Mouse (Mus musculus): ENCODE measurements at regions not wholly inside any gene's neighbourhood (a gene's known extent, or its start where the extent isn't known, plus 50 kb on each side); places are given as distances from the start of the nearest gene placed in this dataset.

DNA sequence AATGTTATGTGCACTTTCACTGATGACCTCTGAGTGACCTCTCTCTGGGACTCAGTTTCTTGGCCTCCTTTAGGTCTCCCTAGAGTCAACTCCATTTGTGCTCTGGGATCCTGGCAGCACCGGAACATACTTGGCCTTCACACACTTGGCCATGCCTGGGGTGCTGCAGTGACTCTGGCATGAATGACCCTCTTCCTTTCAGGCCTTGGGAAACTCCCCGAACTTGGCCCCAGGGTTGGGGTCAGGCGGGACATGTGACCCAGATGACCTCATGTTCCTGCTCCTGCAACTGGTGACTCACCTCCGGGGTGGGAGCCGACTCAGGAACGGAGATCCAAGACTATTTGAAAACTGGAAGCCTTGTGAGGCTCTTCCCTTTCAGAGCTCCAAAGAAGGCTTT, 159.2 kb downstream of the Cyp26b1 start:
- DNase-seq: no peak

DNA sequence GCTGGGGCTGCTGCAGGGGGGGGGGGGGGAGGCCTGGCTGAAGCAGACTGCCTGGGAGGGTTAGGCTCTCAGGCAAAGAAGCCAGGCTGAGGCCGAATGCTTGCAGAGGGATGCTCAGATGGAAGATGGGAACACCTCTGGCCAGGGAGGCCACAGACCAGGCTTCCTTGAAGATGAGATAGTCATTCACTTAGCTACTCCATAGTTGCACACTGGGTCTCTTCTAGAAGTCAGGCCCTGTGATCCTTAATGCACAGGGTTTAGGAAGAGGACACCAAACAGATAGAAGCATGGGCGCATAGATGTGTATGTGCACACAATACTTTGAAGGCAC, 162.1 kb downstream of the Cyp26b1 start:
- no peak for DNase-seq

DNA sequence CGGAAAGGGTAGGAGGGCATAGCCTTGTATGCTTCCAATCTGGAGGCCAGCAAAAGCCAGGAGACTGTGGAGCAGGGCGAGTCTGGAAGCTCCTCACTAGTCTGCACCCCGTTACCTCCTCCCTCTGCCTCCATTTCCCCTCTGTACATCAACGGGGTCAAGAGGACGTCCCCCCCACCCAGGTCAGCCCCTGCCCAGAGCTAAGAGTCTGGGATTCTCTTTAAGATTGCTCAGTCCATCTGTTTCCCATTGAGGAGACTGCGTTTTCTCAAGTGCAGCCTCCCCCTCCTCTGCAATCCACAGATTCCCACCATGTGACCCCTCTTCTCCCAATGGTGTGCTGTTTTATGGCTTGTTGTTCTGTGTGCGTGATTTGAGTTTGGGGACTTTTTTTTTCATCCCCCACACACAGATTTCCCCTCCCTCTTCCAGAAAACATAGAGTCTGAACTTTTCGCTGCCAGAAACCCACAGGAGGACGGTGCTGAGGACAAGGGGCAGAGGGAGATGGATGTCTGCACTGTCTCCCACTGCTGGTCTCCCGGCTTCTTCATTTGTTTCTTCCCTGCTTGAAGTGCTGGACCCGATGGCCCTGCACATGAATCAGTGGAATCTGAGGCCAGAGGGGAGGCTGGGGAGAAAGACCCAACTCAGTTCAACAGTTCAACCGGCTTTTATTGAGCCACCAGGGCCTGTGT, 162.6 kb downstream of the Cyp26b1 start:
- DNase-seq: no peak

DNA sequence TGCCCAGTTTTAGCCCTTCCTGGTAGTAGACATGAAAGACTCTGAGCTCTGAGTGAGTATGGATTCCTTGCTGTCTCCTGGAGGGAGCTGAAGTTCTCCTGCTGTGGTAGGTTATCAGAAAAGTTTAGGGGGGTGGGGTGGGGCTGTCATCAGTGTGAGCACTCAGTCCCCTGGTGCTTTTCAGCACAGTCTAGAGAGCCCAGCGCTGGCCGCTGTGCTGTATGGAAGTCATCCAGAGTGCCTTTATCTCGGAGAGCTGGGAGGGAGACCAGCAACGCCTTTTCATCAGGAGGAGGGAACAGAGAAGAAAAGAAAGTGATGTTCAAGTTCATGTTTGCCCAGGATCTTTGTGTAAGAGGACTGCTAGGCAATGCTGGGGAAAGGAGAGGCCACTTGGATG, 163.6 kb downstream of the Cyp26b1 start:
- no peak for DNase-seq

DNA sequence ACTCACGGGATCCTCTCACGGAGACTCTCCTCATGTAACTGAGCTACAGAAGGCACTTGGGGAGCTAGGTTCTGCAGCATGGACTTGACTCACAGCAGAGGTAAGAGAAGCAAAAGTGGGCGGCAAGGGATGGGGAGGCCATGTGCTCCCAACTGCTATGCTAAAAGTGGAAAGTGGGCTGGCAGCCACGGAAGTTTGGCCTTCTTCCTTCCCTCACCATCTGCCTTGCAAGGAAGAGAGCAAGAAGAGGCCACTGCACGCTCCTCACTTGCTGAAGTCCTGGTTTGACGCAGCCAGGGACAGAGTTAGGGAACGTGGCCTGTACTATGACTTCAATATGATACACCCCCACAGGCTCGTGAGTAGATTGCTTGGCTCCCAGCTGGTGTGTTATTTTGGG, 164.5 kb downstream of the Cyp26b1 start:
- DNase-seq: peak; percentile 3

DNA sequence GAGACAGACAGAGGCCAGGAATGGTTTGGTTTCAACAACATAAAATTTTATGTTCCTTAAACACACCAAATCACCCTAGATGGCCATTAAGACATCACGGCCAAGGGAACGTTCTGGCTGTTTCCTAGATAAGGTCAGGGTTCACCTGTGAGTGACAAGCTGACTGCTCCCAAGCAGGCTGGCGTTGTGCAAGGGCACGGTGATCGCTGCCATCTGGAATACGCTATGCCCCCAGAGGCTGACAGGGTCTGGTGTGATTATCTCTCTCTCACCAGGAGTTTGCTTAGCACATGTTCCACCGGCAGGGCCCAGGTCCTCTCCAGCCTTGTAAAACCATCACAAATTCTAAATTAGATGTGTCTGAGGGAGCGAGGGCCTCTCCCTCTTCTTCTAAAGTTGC, 167.0 kb downstream of the Cyp26b1 start:
- DNase-seq: no peak

DNA sequence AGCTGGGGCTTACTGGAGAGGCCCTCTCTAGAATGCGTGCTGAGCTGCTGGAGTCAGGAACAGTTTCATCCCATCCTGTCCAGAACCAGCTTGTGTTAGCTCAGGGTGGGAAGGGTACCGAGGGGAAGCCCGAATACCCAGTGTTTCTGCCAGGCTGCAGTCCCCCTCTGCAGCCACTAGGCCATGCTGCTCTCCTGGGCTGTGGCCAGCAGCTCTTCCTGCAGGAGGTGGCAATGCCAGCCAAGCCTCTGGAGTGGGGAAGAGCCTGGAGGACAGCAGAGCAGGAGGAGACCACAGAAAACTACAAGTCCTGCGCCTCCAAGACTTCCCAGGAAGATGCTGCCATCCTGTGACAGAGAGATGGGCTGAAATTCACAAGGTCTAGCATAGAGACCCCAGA, 167.9 kb downstream of the Cyp26b1 start:
- DNase-seq: peak; percentile 23

DNA sequence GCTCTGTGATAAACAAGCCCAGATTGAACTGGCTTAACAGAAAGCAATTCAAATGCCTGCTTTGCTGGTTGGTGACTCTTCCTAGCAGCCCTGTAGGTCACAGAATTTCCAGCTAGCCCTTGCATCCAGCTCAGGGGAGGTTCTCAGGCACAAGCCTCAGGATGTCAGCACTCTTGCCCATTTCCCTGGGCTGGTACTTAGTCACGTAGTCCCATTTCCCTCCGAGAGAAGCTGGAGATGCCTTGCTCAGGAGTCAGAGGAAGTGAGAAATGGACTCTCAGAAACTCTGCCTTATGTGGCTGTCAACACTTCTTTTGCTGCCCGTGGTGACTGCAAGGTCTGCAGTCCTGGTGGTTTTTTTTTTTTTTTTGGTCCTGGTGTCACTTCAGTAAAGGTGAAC, 170.8 kb downstream of the Cyp26b1 start:
- DNase-seq: no peak

DNA sequence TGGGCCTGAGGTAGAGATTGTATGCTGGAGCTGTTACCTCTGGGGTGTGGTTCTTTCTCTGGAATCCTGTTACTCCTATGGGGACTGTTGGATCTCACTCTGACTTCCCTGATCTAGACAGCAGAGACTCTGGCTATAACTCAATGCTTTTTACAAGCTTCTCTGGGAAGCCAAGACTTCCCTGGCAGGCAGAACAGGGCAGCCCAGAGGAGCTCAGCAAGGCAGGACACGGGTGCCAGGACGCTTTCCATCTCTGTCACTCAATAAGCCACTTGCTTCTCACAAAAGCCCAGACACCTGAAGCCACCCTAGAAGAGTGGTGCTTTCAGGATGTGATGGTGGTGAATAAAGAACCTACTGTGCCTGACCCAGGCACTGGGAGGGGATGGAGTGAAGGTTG, 174.0 kb downstream of the Cyp26b1 start:
- no peak for DNase-seq

DNA sequence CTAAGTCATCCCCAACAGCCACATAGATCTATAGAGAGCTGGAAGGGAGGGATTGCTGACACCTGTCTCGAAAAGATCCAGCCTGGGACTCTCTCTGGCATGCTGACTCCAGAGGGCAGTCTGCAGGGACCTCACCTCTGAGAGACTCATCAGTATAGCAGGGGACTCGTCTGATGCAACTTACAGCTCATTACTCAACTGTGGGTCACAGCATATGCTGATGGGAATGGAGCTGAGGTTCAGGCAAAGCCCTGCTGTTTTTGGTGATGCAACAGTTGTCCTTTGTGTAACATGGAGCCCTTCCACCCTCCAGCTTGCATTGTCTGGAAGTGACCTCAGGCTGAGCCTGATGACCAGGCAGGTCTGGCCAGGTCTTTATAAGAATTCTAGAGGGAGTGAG, 174.4 kb downstream of the Cyp26b1 start:
- no peak for DNase-seq

DNA sequence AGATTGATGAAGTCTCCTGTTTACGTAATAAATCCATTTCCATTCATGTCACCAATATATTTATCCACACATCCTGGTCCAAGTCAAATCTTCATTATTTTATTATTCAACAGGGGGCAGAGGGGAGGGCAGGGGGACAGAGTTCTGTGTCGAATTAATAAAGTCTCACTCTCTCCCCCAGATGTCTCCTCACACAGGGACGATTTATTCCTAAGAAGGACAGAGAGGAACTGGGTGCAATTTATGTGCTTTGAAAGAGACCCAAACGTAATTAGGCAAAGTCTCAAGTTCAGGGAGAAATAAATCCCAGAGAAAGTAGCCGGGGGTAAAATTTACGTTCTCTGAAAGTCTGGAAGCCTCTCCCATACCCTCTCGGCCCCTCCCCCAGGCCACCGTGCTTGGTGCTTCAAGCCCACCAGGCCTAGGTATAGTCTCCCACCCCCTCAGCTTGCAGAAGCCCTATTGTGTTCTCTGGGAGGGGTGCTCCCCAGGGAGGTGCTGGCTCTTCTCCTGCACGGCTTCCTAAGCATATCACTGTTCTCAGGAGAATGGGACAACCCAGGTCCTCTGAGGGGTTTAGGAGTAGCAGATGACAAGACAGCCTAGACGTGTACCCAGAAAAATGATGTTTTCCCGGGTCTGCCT, 176.6 kb downstream of the Cyp26b1 start:
- DNase-seq: no peak

DNA sequence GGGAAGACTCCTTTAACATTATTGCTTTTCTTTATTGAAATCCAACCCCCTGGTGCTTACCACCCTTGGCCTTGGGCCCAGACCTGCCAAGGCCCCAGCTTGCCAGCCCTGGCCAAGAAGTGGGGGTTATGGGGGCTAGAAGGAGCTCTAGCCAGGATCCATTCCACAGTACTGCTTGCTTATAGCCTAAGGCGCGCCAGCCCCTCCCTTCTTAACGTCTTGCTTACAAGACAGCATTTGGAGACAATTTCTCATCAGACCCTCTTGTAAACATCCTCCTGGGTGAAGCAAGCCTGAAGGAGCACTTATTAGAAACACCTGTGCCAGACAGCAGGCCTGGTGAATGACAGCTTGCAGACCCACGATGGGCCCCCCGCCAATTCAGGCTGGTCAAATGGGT, 179.3 kb downstream of the Cyp26b1 start:
- no peak for DNase-seq

DNA sequence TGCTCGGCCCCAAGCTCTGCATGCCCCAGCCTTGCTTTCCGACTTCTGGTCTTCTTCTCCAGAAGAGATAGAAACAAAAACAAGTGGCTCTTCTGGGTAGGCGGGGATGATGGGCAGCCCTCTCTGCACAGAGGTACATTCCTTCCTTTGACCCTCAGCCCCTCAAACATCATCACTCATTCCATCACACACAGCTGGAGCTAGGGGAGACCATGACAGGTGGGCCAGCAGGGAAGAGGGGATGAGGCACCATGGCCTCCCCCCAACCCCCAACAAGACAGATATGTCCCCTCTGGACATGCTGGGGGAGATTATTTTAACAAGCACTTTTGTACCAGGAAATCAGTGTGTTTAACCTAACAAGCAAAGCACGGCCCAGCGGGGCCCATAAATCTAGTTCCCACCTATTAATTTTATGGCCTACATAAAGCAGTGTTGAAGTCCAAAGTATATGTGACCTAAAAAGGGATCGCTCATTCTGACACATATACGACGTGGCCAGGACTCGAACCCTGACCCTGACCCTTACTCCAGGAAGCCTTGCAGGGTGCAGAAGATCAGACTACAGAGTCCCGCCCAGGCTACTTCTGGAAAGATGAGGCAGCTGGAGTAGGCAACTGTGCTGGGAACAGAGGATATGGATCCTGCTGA, 183.7 kb downstream of the Cyp26b1 start:
- DNase-seq: no peak

DNA sequence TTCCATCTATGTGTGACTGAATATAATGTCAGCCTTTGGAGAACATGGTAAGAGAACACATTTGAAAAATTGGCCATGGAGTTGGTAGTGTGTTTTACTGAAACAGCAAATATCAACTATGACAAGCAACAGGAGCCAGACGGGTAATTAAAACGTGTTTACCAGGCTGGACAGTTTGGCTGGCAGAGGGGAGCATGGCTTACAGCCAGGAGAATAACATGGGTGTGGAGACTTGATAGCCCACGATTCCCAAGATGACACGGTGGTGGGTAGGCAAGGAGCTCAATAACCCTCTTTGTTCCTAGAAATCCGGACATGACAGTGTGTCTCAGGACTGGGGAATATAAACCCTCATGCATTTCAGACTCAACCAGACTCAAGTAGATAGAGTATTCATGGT, 185.2 kb downstream of the Cyp26b1 start:
- DNase-seq: no peak

DNA sequence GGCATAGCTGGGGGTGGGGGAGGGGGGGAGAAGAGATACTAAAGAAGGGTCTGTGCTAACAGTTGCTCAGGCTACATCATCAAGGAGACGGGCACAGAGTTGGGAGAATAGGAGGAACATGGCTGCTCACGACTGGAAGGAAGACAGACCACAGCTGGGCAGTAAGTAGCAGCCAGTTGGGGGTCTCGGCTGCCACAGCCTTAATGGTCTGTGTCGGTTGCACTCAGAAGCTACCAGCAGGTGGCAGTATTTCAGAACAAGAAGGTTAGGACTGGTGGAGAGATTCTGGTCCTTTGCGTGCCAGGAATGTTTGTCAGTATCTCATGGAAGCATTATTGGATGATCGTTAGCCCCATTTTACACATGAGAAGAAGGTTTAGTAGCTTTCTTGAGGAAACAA, 185.9 kb downstream of the Cyp26b1 start:
- DNase-seq: peak; percentile 39

DNA sequence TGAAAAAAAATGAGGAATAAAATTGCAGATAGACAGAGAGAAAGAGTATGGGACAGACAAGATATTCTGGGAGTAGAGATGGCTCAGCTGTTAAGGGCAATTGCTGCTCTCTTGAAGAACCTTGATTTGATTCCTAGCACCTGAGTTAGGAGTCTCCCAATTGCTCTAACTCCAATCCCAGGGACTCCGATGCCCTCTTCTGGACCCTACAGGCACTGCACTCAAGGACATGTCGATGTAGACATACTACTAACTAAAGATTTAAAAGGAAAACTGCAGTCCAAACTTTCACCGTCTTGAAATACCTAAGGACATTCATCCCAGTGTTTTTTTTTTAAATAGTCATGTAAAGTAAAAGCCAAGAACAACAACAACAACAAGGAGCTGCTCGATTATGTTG, 189.0 kb downstream of the Cyp26b1 start:
- DNase-seq: no peak

DNA sequence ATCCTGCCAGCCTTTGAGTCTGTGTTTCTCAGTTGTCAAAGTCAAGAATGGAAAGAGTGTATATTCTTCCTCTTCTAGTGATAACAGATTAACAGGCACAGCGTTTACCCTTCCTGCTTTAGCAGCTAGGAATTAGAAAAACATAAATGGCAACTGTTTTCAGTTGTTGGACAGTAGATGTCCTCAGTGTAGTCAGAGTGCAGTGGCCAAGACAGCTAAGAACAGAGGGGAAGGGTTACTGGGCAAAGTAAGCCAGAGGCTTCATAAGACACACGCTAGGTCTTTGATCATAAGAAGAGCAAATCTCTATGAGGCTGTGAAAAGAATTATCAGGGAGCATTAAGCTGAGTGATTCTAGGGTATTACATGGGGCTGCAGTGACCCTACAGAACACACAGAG, 191.3 kb downstream of the Cyp26b1 start:
- no peak for DNase-seq

DNA sequence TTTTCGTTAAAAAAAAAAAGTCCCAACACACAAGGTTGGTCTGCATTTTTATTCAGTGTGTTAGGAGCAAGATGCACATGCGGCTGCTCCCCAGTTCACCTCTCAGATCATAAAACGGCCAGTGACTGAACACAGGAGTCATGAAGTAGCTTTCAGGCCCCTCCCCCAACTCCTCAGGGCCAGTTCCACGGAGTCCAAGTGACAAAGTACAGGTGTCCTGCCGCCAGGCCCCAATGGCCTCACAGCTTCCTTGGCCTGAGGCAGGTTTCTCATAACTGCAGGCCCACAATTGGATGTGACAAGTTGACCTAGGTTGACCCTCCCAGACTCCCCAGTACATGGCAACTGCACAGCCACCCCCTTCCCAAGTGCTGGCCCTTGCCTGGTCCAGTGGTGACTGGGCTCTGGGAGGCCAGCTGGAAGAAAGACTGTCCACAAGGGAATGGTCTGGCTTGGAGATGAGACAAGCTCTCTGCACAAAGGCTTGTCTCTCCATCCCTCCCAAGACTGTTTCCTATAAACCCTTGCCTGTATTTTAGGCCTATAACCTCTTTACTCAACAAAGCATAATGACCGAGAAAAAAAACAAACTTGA, 199.1 kb downstream of the Cyp26b1 start:
- DNase-seq: no peak

DNA sequence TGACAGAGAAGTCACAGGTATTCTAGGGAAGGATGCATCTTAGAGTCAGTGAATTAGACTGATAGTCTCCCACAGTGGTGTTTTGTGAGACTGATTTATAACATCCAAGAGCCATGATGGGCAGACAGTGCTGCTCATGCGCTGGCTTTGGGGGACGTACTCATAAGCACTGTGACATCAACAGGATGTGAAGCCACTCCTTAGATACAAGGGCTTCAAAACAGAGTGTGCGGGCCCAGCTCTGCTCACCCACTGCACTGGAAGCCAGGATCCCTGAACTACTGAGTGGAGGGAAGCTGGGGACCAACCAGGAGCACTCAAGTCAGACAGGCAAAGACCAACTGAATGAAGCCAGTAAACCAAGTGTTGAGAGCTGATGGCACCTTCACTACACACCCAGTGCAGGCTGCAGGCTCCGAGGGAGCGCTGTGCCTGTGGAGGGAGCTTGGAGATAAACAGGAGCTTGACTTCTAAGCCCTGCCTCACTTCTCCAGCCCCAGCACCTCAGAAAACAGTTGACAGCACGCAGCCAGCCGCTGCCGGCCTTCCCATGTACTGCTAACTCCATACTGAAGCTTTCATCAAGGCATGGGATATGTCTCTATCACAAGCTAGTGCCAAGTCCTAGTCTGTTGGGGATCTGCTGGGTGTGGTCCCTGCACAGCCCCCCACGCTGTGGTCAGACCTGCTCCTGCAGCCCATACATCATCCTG, 200.0 kb downstream of the Cyp26b1 start:
- DNase-seq: no peak

DNA sequence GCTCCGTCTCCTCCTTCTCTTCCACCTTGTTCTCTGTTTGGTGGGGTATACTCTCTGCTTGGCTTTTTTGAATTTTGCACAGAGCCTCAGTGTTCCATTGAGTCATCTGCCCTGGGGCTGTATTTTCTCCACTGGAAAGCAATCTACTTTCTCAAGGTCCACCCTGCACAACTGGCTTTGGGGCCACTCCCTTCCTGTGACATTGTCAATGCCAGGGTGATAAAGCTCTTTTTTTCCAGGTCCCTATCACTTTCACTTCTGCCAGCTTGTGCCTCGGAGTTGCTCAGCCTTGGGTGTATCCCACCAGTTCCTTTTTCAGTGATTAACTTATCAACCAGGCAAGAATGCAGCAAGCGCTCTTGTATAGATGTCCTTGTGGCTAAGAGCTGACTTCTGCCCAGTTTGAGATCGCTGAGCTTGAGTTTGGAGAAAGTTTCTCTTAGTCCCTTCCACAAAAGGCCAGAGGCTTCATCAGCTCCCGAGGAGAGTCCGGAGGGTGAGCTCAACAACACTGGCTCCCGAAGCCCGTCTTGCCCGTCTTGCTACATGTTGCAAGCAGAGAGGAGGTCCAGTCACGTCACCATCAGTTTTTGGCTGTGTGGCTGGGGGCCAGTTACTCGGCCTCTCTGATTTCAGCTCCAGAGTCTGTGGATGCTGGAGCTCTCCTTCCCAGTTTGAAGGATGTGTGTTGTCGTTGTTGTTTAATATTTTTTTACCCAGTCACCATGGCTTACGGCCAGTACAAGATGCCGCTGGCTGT, 200.8 kb downstream of the Cyp26b1 start:
- no peak for DNase-seq

DNA sequence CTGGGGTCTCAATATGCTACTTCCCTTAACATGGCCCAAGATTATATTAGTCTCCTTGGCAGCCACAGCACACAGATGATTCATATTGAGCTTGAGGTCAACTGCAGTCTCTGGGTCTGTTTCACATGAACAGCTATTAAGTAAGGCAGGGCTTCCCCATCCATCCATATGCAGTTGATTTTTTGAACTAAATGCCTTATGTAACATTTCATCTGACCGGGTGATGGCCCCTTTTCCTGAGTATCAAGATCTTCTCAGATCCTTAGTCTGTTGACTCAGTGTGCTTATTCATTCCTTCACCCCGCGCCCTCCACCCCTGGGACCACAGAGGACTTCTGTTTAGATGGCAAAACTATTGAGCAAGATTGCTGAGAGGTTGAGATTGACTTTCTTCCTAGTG, 202.7 kb downstream of the Cyp26b1 start:
- DNase-seq: no peak

DNA sequence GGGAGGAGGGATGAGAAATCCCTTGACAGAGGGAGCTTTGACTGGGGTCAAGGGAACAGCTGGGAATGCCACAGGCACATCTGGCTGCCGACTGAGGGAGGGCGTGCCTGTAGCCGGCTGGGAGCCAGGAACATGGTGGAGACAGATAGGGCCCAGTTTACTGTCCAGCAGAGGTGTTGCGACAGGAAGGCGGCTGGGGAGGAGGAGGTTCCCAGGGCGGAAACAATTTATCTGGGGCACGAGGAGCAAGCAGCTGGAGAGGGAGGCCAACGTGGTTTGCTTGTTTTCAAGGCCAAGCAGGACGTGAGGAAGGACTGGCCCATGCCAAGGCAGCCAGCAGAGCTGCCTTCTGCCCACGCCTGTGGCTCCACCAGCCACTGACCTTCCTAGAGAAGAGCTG, 208.0 kb downstream of the Cyp26b1 start:
- peak; percentile 15 for DNase-seq

DNA sequence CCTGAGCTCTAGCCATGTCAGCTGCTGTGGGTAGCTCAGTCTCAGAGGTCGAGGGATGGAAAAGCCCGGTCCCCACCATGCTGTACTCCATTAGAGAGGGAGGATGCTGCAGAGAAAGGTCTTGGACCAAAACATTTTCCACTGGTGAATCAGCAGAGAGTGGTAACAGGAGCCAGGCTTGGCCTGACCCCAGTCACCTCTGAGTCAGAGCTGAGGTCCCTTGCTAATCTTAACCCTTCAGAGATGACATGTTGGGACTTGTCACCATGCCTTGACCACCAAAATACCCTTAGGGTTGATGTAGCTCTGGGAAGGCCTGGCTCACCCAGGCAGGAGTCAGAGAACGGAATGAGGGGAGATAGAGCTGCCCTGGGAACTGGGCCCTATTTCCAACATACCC, 210.0 kb downstream of the Cyp26b1 start:
- DNase-seq: no peak

All from cerebellum, adult 9-10 months (tissue).